Mouse (Mus musculus) testis, adult 2 months (tissue): ENCODE measurements around the gene Adgrf5.

ENCODE experiments used
- CTCF ChIP-seq: fragments of 200-500 bp; IDR thresholded peaks from 2 replicates; pipeline ENCODE4 v1.5.1; 2012; ENCODE audit warnings: low read depth, mild to moderate bottlenecking, inconsistent platforms, low read length, moderate library complexity; ENCODE audit not compliant: control insufficient read depth, insufficient read depth, insufficient replicate concordance
- POLR2A ChIP-seq: fragments of 200-500 bp; IDR thresholded peaks from 2 replicates; pipeline ENCODE4 v1.6.1; 2012; ENCODE audit warnings: low read depth, mild to moderate bottlenecking, inconsistent platforms, low read length, moderate library complexity; ENCODE audit not compliant: control insufficient read depth

GRCm38 (mm10) chr17:43501631-43502030 is 141.4 kb downstream of the Adgrf5 start:
- no peak for TF ChIP-seq CTCF
- TF ChIP-seq POLR2A: no peak
